Mouse (Mus musculus) subcutaneous adipose tissue, adult 2 months (tissue): Measurements from ENCODE around the gene Olfr958. TPM values are rescaled to one million over a fixed set of nuclear protein-coding genes. Genes with fewer than 3 reads are reported as not detected.

Experiments
- polyA plus RNA-seq: library from polyadenylated mRNA; depleted of rRNA; stranded (reverse); fragments of >200 nt; gene quantifications from 2 replicates; pipeline ENCODE4 v1.2.3, GENCODE M21; 2012; ENCODE audit warnings: low replicate concordance; rRNA removed

The Olfr958 gene
- polyA plus RNA-seq, result not detected in 2 replicates

GRCm38 (mm10) chr9:39553946-39554345 is at the start of gene Olfr958:
TSS of gene Olfr958 (minus strand) at chr9:39554054.

GRCm38 (mm10) chr9:39575469-39575868 is 21.6 kb upstream of the Olfr958 start, which contains the start of gene Olfr959:
TSS of gene Olfr959 (minus strand) at chr9:39575569.

GRCm38 (mm10) chr9:39515531-39515930 is 38.3 kb downstream of the Olfr958 start, which contains the start of gene Olfr957:
TSS of gene Olfr957 (minus strand) at chr9:39515809.

Other genes starting within 250 kb of the Olfr958 start
- gene Olfr948, start 228.0 kb downstream of the Olfr958 start, polyA plus RNA-seq, result not detected in 2 replicates
- not detected in 2 replicates for gene Olfr951, start 166.6 kb downstream of the Olfr958 start, polyA plus RNA-seq
- gene Olfr952, start 126.9 kb downstream of the Olfr958 start, polyA plus RNA-seq, result not detected in 2 replicates
- not detected in 2 replicates for gene Olfr954, start 97.4 kb downstream of the Olfr958 start, polyA plus RNA-seq
- gene Olfr955, start 82.1 kb downstream of the Olfr958 start, polyA plus RNA-seq, result not detected in 2 replicates
- not detected in 2 replicates for gene Olfr44, start 60.1 kb downstream of the Olfr958 start, polyA plus RNA-seq
- not detected in 2 replicates for gene Olfr957, start 38.2 kb downstream of the Olfr958 start, polyA plus RNA-seq
- gene Olfr959, start 21.5 kb upstream of the Olfr958 start, polyA plus RNA-seq, result not detected in 2 replicates
- gene AW551984, start 50.3 kb upstream of the Olfr958 start, polyA plus RNA-seq, result 0.56 and 16.2 TPM in 2 replicates
- not detected in 2 replicates for gene Olfr148, start 56.6 kb upstream of the Olfr958 start, polyA plus RNA-seq
- not detected in 2 replicates for gene Olfr960, start 67.3 kb upstream of the Olfr958 start, polyA plus RNA-seq
- not detected in 2 replicates for gene Olfr961, start 91.0 kb upstream of the Olfr958 start, polyA plus RNA-seq
- not detected in 2 replicates for gene Olfr963, start 113.2 kb upstream of the Olfr958 start, polyA plus RNA-seq
- gene Olfr149, start 153.1 kb upstream of the Olfr958 start, polyA plus RNA-seq, result not detected in 2 replicates
- gene Olfr965, start 157.3 kb upstream of the Olfr958 start, polyA plus RNA-seq, result not detected in 2 replicates
- gene Olfr150, start 176.9 kb upstream of the Olfr958 start, polyA plus RNA-seq, result not detected in 2 replicates
- gene Olfr967, start 192.2 kb upstream of the Olfr958 start, polyA plus RNA-seq, result not detected in 2 replicates
- gene Olfr968, start 229.2 kb upstream of the Olfr958 start, polyA plus RNA-seq, result not detected in 2 replicates
- not detected in 2 replicates for gene Olfr969, start 236.9 kb upstream of the Olfr958 start, polyA plus RNA-seq